Mouse (Mus musculus): Measurements from ENCODE around the gene Gfi1b.

The Gfi1b gene

GRCm38 (mm10) chr2:28621111-28621510 lies 671 bp downstream of the Gfi1b start:
- DNase-seq = no peak

- no peak for DNase-seq
Measured at GRCm38 (mm10) chr2:28620522-28620921, 1.3 kb downstream of the Gfi1b start.

GRCm38 (mm10) chr2:28619369-28619768 lies 2.4 kb downstream of the Gfi1b start:
- no peak for DNase-seq

- DNase-seq = no peak
Measured at GRCm38 (mm10) chr2:28618777-28619336, 2.9 kb downstream of the Gfi1b start.

GRCm38 (mm10) chr2:28617498-28618486 lies 4.0 kb downstream of the Gfi1b start:
- DNase-seq = no peak

- DNase-seq = no peak
Measured at GRCm38 (mm10) chr2:28616874-28617273, 4.9 kb downstream of the Gfi1b start.

GRCm38 (mm10) chr2:28616358-28616757 lies 5.4 kb downstream of the Gfi1b start:
- no peak for DNase-seq

GRCm38 (mm10) chr2:28613599-28613998 lies 8.2 kb downstream of the Gfi1b start:
- no peak for DNase-seq

GRCm38 (mm10) chr2:28612436-28613063 lies 9.2 kb downstream of the Gfi1b start:
- DNase-seq = no peak

- DNase-seq = no peak
Measured at GRCm38 (mm10) chr2:28611407-28611787, 10.4 kb downstream of the Gfi1b start.

GRCm38 (mm10) chr2:28610716-28611406 lies 10.9 kb downstream of the Gfi1b start:
- peak; percentile 80 to 85 for DNase-seq

- no peak for DNase-seq
Measured at GRCm38 (mm10) chr2:28609851-28610250, 11.9 kb downstream of the Gfi1b start.

- no peak for DNase-seq
Measured at GRCm38 (mm10) chr2:28607341-28608165, 14.2 kb downstream of the Gfi1b start.

- DNase-seq = no peak
Measured at GRCm38 (mm10) chr2:28606601-28607340, 15.0 kb downstream of the Gfi1b start.

GRCm38 (mm10) chr2:28605789-28606541 lies 15.8 kb downstream of the Gfi1b start:
- no peak for DNase-seq

GRCm38 (mm10) chr2:28603542-28603941 lies 18.2 kb downstream of the Gfi1b start:
- no peak for DNase-seq

- DNase-seq = no peak
Measured at GRCm38 (mm10) chr2:28601720-28602590, 19.8 kb downstream of the Gfi1b start.

- no peak for DNase-seq
Measured at GRCm38 (mm10) chr2:28599569-28599900, 22.2 kb downstream of the Gfi1b start.

- DNase-seq = no peak
Measured at GRCm38 (mm10) chr2:28598692-28599568, 22.9 kb downstream of the Gfi1b start.
